Mouse (Mus musculus): ENCODE measurements around the gene Eef1akmt1.

DNA sequence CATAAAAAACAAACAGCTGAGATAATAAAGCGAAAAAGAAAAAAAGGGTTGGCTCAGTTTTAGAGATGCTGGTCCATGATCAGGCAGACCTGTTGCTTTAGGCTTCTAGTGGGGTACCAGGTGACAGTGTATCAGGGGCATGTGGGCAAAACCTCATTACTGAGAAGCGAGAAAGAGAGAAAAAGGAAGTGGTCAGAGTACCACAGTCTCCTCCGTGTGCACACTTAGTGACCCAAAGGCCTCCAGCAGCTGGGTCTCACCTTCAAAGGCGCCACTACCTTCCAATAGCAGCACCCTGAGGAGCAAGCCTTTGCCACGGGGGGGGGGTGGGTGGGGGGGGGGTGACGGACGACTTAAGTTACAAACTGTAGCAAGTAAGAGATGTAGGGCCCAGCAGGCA is 44.3 kb downstream of the Eef1akmt1 start:
- no peak for TF ChIP-seq CTCF (IDR thresholded peaks at IDR 0.05; ENCODE audit: low read depth, low read length)
- TF ChIP-seq POLR2A (IDR thresholded peaks at IDR 0.05; ENCODE audit: borderline replicate concordance, low read depth, low read length) = no peak

Data from bone marrow macrophage, adult 2 months (primary cell).